Mouse (Mus musculus): ENCODE measurements around the gene Med25.

DNA sequence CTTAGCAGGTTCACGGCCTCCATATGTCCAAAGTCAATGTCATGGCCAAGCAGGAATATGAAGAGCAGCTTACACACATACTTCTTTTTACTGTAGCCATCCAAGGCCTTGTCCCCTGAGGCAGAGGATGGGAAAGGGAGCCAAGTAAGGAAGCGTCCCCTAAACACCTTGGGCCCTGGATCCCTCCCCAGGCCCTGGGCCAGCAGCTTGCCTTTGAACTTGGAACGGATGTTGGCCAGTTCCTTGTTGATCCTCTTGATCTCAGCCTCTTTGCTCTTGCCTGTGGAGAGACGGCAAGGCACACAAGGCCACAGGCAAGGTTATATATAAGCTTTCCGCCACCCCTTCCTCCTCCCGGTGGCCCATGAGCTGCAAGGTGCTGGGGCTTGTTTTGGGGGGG lies 23.7 kb upstream of the Med25 start:
- TF ChIP-seq GATA1 (IDR thresholded peaks at IDR 0.05; ENCODE audit: borderline replicate concordance, low read length) (no peak), FLI1 (IDR thresholded peaks at IDR 0.05; ENCODE audit: low read length) (no peak)
